Mouse (Mus musculus) stomach, postnatal 0 days (tissue): ENCODE measurements around the gene Zbp1. TPM values are rescaled to one million over a fixed set of nuclear protein-coding genes. Genes with fewer than 3 reads are reported as not detected.

Experiments
- ATAC-seq: fragments of 200-750 bp; cut with Nextera tagmentation; 2 replicates; pipeline ENCODE4 v1.8.0; 2017; ENCODE audit not compliant: low FRiP score, low TSS enrichment
- DNase-seq: peaks from one replicate; pipeline ENCODE4 v3.0.0-alpha.2; 2016; ENCODE audit warnings: low spot score
- H3K27ac ChIP-seq: fragments of 300-500 bp; sonication (generic); replicated peaks from 2 replicates; pipeline ENCODE4 v1.5.1; 2014; ENCODE audit warnings: mild to moderate bottlenecking, control low read depth
- H3K27me3 ChIP-seq: fragments of 300-500 bp; sonication (generic); 2 replicates; pipeline ENCODE4 v1.6.1; 2014; ENCODE audit warnings: low read length; ENCODE audit not compliant: control insufficient read depth, insufficient read depth
- H3K36me3 ChIP-seq: fragments of 300-500 bp; sonication (generic); 2 replicates; pipeline ENCODE4 v1.6.1; 2014; ENCODE audit warnings: low read length, mixed read lengths; ENCODE audit not compliant: control insufficient read depth, insufficient read depth
- H3K4me1 ChIP-seq: fragments of 300-500 bp; sonication (generic); replicated peaks from 2 replicates; pipeline ENCODE4 v1.6.1; 2014; ENCODE audit warnings: antibody characterized with exemption; ENCODE audit not compliant: control insufficient read depth, insufficient read depth
- H3K4me2 ChIP-seq: fragments of 300-500 bp; sonication (generic); replicated peaks from 2 replicates; pipeline ENCODE4 v1.6.1; 2014; ENCODE audit warnings: low read depth, mild to moderate bottlenecking, control low read depth, moderate library complexity
- H3K4me3 ChIP-seq: fragments of 300-500 bp; sonication (generic); 2 replicates; pipeline ENCODE4 v1.5.1; 2014; ENCODE audit warnings: low read depth, low read length, control low read depth
- H3K9ac ChIP-seq: fragments of 300-500 bp; sonication (generic); 2 replicates; pipeline ENCODE4 v1.6.1; 2014; ENCODE audit warnings: mild to moderate bottlenecking, low read length, control low read depth, mixed read lengths
- H3K9me3 ChIP-seq: fragments of 300-500 bp; sonication (generic); 2 replicates; pipeline ENCODE4 v1.6.1; 2016; ENCODE audit warnings: low read length; ENCODE audit not compliant: control insufficient read depth
- CTCF ChIP-seq: IDR thresholded peaks from 2 replicates; pipeline ENCODE4 v1.5.1; 2016; ENCODE audit warnings: antibody characterized with exemption, low read depth, mild to moderate bottlenecking, moderate library complexity
- EP300 ChIP-seq: optimal IDR thresholded peaks from 2 replicates; pipeline ENCODE3; 2016; ENCODE audit warnings: antibody characterized with exemption
- WGBS: fragments of 180-500 bp; shearing (Covaris S2); extraction: QIAGEN DNeasy Blood & Tissue Kit; methylation state at CpG from one replicate; pipeline ENCODE4 v1.1.7; 2014; 5-methylcytosine and 5-hydroxymethylcytosine counted together
- polyA plus RNA-seq: library from polyadenylated mRNA; unstranded; fragments of >200 nt; fragmentation: Nextera tagmentation; extraction: Ambion mirVana; gene quantifications from 2 replicates; pipeline ENCODE4 v1.2.1, GENCODE M21; 2015

Zbp1 gene
- polyA plus RNA-seq, 1 experiment from 2014 or later, result 5.0 TPM

GRCm38 (mm10) chr2:173263636-173264330 lies 45.1 kb upstream of the Zbp1 start:
- Histone ChIP-seq H3K4me3 (no peak overlapping the region), H3K27me3 (no peaks in the 10 kb centered on the region), H3K4me2 (no peak overlapping the region), H3K4me1 (peaks cover 18% of the 10 kb centered on the region), H3K36me3 (no peaks in the 10 kb centered on the region), H3K27ac (peak overlapping the region; percentile 79), H3K9ac (0 out of 2 replicates have a peak overlapping the region, but pooled peaks have one; percentile 27), H3K9me3 (no peaks in the 10 kb centered on the region)
- DNase-seq (peak; percentile 68), ATAC-seq (peak; percentile 84)
- no peak for TF ChIP-seq EP300
- no peak for TF ChIP-seq CTCF
- 48% methylated on average over 11 of the region's 11 CpGs for WGBS

GRCm38 (mm10) chr2:173261497-173261896 lies 42.8 kb upstream of the Zbp1 start:
- Histone ChIP-seq H3K4me3 (no peak overlapping the region), H3K4me1 (peaks cover 33% of the 10 kb centered on the region), H3K9ac (no peak overlapping the region), H3K4me2 (no peak overlapping the region), H3K9me3 (no peaks in the 10 kb centered on the region), H3K36me3 (no peaks in the 10 kb centered on the region), H3K27me3 (no peaks in the 10 kb centered on the region), H3K27ac (0 out of 2 replicates have a peak overlapping the region, but pooled peaks have one; percentile 30)
- TF ChIP-seq EP300, result no peak
- no peak for TF ChIP-seq CTCF
- ATAC-seq (no peak), DNase-seq (no peak)
- WGBS, result 64% methylated on average over 10 of the region's 10 CpGs

GRCm38 (mm10) chr2:173258459-173259091 lies 39.9 kb upstream of the Zbp1 start:
- ATAC-seq, result peak; percentile 18; the same call in 1 of the 2 replicates
- H3K4me3 ChIP-seq, result no peak overlapping the region
- no peak overlapping the region for H3K9ac ChIP-seq
- no peaks in the 10 kb centered on the region for H3K27me3 ChIP-seq
- peaks cover 36% of the 10 kb centered on the region for H3K4me1 ChIP-seq
- peak overlapping the region; percentile 61; the same call in 1 of the 2 replicates for H3K27ac ChIP-seq
- no peaks in the 10 kb centered on the region for H3K9me3 ChIP-seq
- WGBS, result 46% methylated on average over 9 of the region's 9 CpGs
- DNase-seq, result no peak
- TF ChIP-seq CTCF, result no peak
- no peak overlapping the region for H3K4me2 ChIP-seq
- H3K36me3 ChIP-seq, result no peaks in the 10 kb centered on the region

- peak; percentile 59 for DNase-seq
- Histone ChIP-seq H3K4me1 (peaks cover 36% of the 10 kb centered on the region), H3K27me3 (no peaks in the 10 kb centered on the region), H3K4me3 (no peak overlapping the region), H3K36me3 (no peaks in the 10 kb centered on the region), H3K27ac (peak overlapping the region; percentile 61), H3K9ac (0 out of 2 replicates have a peak overlapping the region, but pooled peaks have one; percentile 13), H3K9me3 (no peaks in the 10 kb centered on the region), H3K4me2 (peak overlapping the region; percentile 15; the same call in 1 of the 2 replicates)
- TF ChIP-seq EP300 (no peak), CTCF (no peak)
- ATAC-seq, result peak; percentile 30
- 21% methylated on average over 7 of the region's 7 CpGs for WGBS
Observed at GRCm38 (mm10) chr2:173257610-173258009, 38.9 kb upstream of the Zbp1 start.

GRCm38 (mm10) chr2:173256552-173256949 lies 37.8 kb upstream of the Zbp1 start:
- TF ChIP-seq EP300 (no peak), CTCF (no peak)
- H3K27me3 ChIP-seq, result no peaks in the 10 kb centered on the region
- no peak overlapping the region for H3K4me2 ChIP-seq
- H3K9ac ChIP-seq, result no peak overlapping the region
- H3K4me1 ChIP-seq, result peaks cover 43% of the 10 kb centered on the region
- H3K4me3 ChIP-seq, result no peak overlapping the region
- 43% methylated on average over 4 of the region's 4 CpGs for WGBS
- H3K36me3 ChIP-seq, result no peaks in the 10 kb centered on the region
- H3K27ac ChIP-seq, result peak overlapping the region; percentile 56; the same call in 1 of the 2 replicates
- no peak for ATAC-seq
- no peaks in the 10 kb centered on the region for H3K9me3 ChIP-seq
- no peak for DNase-seq
